Mouse (Mus musculus): Measurements from ENCODE around the gene Adcyap1r1. TPM values are rescaled to one million over a fixed set of nuclear protein-coding genes. Genes with fewer than 3 reads are reported as not detected.

Adcyap1r1 gene
- total RNA-seq, 4 experiments from 2014 or later, result 43.9 to 62.8 (median 50.4) TPM

- DNase-seq, result no peak
These were observed 50.5 kb downstream of the Adcyap1r1 start for GRCm38 (mm10) chr6:55502309-55502708.

- no peak for DNase-seq
These were observed 53.2 kb downstream of the Adcyap1r1 start for GRCm38 (mm10) chr6:55504797-55505488.

- DNase-seq, result no peak
These were observed 54.7 kb downstream of the Adcyap1r1 start for GRCm38 (mm10) chr6:55506519-55506918.

- no peak for DNase-seq
These were observed 57.5 kb downstream of the Adcyap1r1 start for GRCm38 (mm10) chr6:55509130-55509870.

GRCm38 (mm10) chr6:55511212-55512065 lies 59.7 kb downstream of the Adcyap1r1 start:
- DNase-seq, result peak; percentile 29

GRCm38 (mm10) chr6:55512066-55512703 lies 60.4 kb downstream of the Adcyap1r1 start:
- no peak for DNase-seq

GRCm38 (mm10) chr6:55513477-55513876 lies 61.7 kb downstream of the Adcyap1r1 start:
- DNase-seq, result no peak

GRCm38 (mm10) chr6:55519605-55520201 lies 67.9 kb downstream of the Adcyap1r1 start:
- DNase-seq, result peak; percentile 64

- peak; percentile 14 for DNase-seq
These were observed 68.7 kb downstream of the Adcyap1r1 start for GRCm38 (mm10) chr6:55520237-55521095.

GRCm38 (mm10) chr6:55536469-55536868 lies 84.7 kb downstream of the Adcyap1r1 start:
- DNase-seq, result no peak

GRCm38 (mm10) chr6:55539196-55539595 lies 87.4 kb downstream of the Adcyap1r1 start:
- no peak for DNase-seq

GRCm38 (mm10) chr6:55542359-55542758 lies 90.6 kb downstream of the Adcyap1r1 start:
- DNase-seq, result no peak

- no peak for DNase-seq
These were observed 91.6 kb downstream of the Adcyap1r1 start for GRCm38 (mm10) chr6:55543345-55543744.

- no peak for DNase-seq
These were observed 97.4 kb downstream of the Adcyap1r1 start for GRCm38 (mm10) chr6:55549211-55549610.

- no peak for DNase-seq
These were observed 99.1 kb downstream of the Adcyap1r1 start for GRCm38 (mm10) chr6:55550926-55551325.

Small RNA genes lying within 50 kb of the gene (microRNA-seq; reads per million reads assigned to microRNA genes)
- gene Gm44352, result 0 reads per million in 2 experiments

Other genes starting within 250 kb of the Adcyap1r1 start
- gene Mindy4, start 248.6 kb upstream of the Adcyap1r1 start, total RNA-seq (2022), result 10 to 100 TPM in 1 of 4 experiments, 1 to 10 TPM in 3; 4.0 to 10.2 (median 6.3) TPM
- gene Aqp1, start 115.5 kb upstream of the Adcyap1r1 start, total RNA-seq (2022), result 10 to 100 TPM; 38.4 to 78.8 (median 49.7) TPM
- not detected for gene Ghrhr, start 75.7 kb upstream of the Adcyap1r1 start, total RNA-seq (2022)
- gene Neurod6, start 229.3 kb downstream of the Adcyap1r1 start, total RNA-seq (2022), result not detected

Measured in adrenal gland, adult 8-10 months (tissue).